ENCODE assay signal across 8 mouse cellular contexts in the genomic region with DNA sequence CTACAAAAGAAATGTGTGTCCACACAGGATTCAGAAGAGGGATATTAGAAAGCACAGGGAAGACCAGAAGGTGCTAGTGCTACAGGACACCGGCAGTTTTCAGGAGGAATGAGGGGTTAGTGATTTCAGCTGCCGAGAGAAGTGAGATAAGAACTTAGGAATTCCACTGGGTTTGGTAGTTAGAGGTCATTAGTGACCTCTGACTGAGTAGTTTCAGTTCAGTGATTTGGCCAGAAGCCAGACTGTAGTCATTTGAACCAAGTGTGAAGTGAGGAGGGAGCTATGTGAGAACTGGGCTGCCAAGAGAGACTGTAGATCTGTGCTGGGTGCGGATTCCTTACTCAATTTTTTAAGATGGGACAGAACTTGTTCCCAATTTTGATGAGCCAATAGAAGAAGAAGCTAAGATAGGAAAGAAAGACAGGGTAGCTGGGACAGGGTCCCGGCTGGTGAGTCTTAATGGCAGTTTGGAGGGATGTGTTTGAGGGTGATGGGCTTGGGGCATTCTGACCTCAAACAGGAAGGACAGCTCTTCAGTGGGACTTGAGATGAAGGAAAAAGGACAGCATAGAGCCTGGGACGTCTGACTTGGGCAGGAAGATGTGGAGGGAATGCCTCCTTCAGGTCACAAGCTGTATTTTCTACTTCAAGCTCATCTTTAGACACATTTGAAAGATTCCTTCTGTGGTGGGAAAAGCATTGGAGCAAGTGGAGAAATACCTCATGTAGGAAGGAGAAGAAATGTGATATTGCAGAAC. TPM values are rescaled to one million over a fixed set of nuclear protein-coding genes. Genes with fewer than 3 reads are reported as not detected.
DNase-seq lines count a peak whose midpoint lies in the region; ATAC-seq lines count a peak whose summit lies in the region.

No protein-coding gene starts in this region.

- no peaks in the 10 kb centered on the region for H3K9me3 ChIP-seq in heart, embryonic 13.5 days

- peak overlapping the region; percentile 42 for H3K9ac ChIP-seq in heart, embryonic 13.5 days

- H3K27me3 ChIP-seq in heart, embryonic 13.5 days (replicated peaks): no peaks in the 10 kb centered on the region

- DNase-seq in ovary, postnatal 14 days (ENCODE audit: low spot score): peak; percentile 25
- DNase-seq in ovary, postnatal 36 days (ENCODE audit: low spot score): no peak
- DNase-seq in kidney, postnatal 36 days: peak; percentile 79 to 92
- peak; percentile 70 for DNase-seq in yolk sac, embryonic 10.5 days (ENCODE audit: low spot score)
- DNase-seq in spleen, postnatal 4 days (ENCODE audit: low spot score in 2 of 2): no peak
- no peak for DNase-seq in testis, postnatal 14 days (ENCODE audit: low spot score)
- no peak for DNase-seq in left cerebral cortex, adult 18-20 months (ENCODE audit: low spot score in 2 of 2)

- H3K27ac ChIP-seq in heart, embryonic 13.5 days (replicated peaks): peak overlapping the region; percentile 87

- WGBS in heart, embryonic 13.5 days: 11% methylated on average over 5 of the region's 5 CpGs

- H3K4me2 ChIP-seq in heart, embryonic 13.5 days: peak overlapping the region; percentile 55

- ATAC-seq in heart, embryonic 13.5 days (ENCODE audit: extremely low read depth, insufficient number of reproducible peaks, low FRiP score, low TSS enrichment): peak; percentile 77; the same call in 1 of the 2 replicates

- peaks cover 73% of the 10 kb centered on the region for H3K4me1 ChIP-seq in heart, embryonic 13.5 days

- 0 out of 2 replicates have a peak, but pooled peaks cover 3% of the 10 kb centered on the region for H3K36me3 ChIP-seq in heart, embryonic 13.5 days

- H3K4me3 ChIP-seq in heart, embryonic 13.5 days: no peak overlapping the region

RNA-seq across cellular contexts. Expression of a gene that starts 32.0 kb away (rescaled TPM):
- 53.0 and 56.4 TPM in 2 replicates for polyA plus RNA-seq in heart, embryonic 13.5 days (2015; fragmentation: Nextera tagmentation; extraction: Ambion mirVana)
- 10 to 100 TPM; 43.9 to 48.6 TPM for total RNA-seq in left cerebral cortex, adult 18-20 months (2021)

Comparison
In these comparisons a context has a peak if more than half of its experiments do, and no peak if none do; other contexts are left out.
1. DNase-seq: peak in ovary, postnatal 14 days (single experiment), kidney, postnatal 36 days (2 of 2) and yolk sac, embryonic 10.5 days (single experiment); none in ovary, postnatal 36 days (single experiment), spleen, postnatal 4 days (0 of 2), testis, postnatal 14 days (single experiment) and left cerebral cortex, adult 18-20 months (0 of 2).